Mouse (Mus musculus) layer of hippocampus, postnatal 25 days (tissue): Measurements from ENCODE around the gene Mms19. TPM values are rescaled to one million over a fixed set of nuclear protein-coding genes. Genes with fewer than 3 reads are reported as not detected.
"Not testable (repeated sequence)": the region's sequence is repeated elsewhere in the genome, so short reads cannot be mapped to it uniquely, and the experiment has no call there.

Experiments
- DNase-seq, 2 experiments: peaks; one replicate each; pipeline ENCODE4 v3.0.0; 2022; ENCODE audit warnings: mixed read lengths in 2 of 2, low spot score in 1 of 2; ENCODE audit errors: extremely low spot score in 1 of 2
- total RNA-seq, 2 experiments: library from RNA; stranded (reverse); gene quantifications; 2 replicates each; pipeline ENCODE4 v1.2.3; 2021

The Mms19 gene
- total RNA-seq, 2 experiments from 2014 or later, result 28.6 to 42.0 TPM

GRCm38 (mm10) chr19:41938539-41938938, 42.4 kb downstream of the Mms19 start:
- DNase-seq, result no peak

- DNase-seq, result no peak
Observed at GRCm38 (mm10) chr19:41935921-41936320, 45.0 kb downstream of the Mms19 start.

- no peak for DNase-seq
Observed at GRCm38 (mm10) chr19:41934124-41934523, 46.8 kb downstream of the Mms19 start.

- DNase-seq, result peak; percentile 94 to 95
Observed at GRCm38 (mm10) chr19:41933179-41934086, 47.5 kb downstream of the Mms19 start, which contains the start of the genes Exosc1 and Zdhhc16. Gene Exosc1 (minus strand): TSS chr19:41933423. Gene Zdhhc16 (plus strand): TSS chr19:41933480.

GRCm38 (mm10) chr19:41932686-41933085, 48.3 kb downstream of the Mms19 start:
- DNase-seq, result no peak

- DNase-seq, result no peak
Observed at GRCm38 (mm10) chr19:41920412-41921067, 60.4 kb downstream of the Mms19 start.

GRCm38 (mm10) chr19:41919471-41919870, 61.5 kb downstream of the Mms19 start:
- DNase-seq, result no peak

GRCm38 (mm10) chr19:41916853-41917252, 64.1 kb downstream of the Mms19 start:
- no peak for DNase-seq

- DNase-seq, result no peak
Observed at GRCm38 (mm10) chr19:41915294-41915693, 65.7 kb downstream of the Mms19 start.

- not testable (repeated sequence) for DNase-seq
Observed at GRCm38 (mm10) chr19:41914592-41914882, 66.4 kb downstream of the Mms19 start.

GRCm38 (mm10) chr19:41913774-41914591, 67.0 kb downstream of the Mms19 start:
- no peak for DNase-seq

GRCm38 (mm10) chr19:41912121-41913080, 68.6 kb downstream of the Mms19 start:
- peak in 1 of 2 experiments; percentile 11 for DNase-seq

- peak; percentile 91 to 96 for DNase-seq
Observed at GRCm38 (mm10) chr19:41911178-41912073, 69.5 kb downstream of the Mms19 start, which contains the start of gene Pgam1. Gene Pgam1 (plus strand): TSS chr19:41911923.

- DNase-seq, result no peak
Observed at GRCm38 (mm10) chr19:41910396-41910795, 70.6 kb downstream of the Mms19 start.

- DNase-seq, result no peak
Observed at GRCm38 (mm10) chr19:41908736-41909135, 72.2 kb downstream of the Mms19 start.

- no peak for DNase-seq
Observed at GRCm38 (mm10) chr19:41907079-41907760, 73.7 kb downstream of the Mms19 start.

- no peak for DNase-seq
Observed at GRCm38 (mm10) chr19:41906311-41907078, 74.5 kb downstream of the Mms19 start.
